ENCODE assay signal across 11 mouse cellular contexts in genomic region chr19:56391307-56392046, GRCm38 (mm10). TPM values are rescaled to one million over a fixed set of nuclear protein-coding genes. Genes with fewer than 3 reads are reported as not detected.
DNase-seq lines count a peak whose midpoint lies in the region; ATAC-seq and TF ChIP-seq lines count a peak whose summit lies in the region.
"Had no signal": no experiment of that assay in that cellular context is flagged by ENCODE, and none has a peak within 500 bp of the region (broad histone marks: within the 10 kb centered on the region; RNA-seq: fewer than 3 reads in every experiment).

No protein-coding gene starts in this region.

- 0 out of 2 replicates have a peak, but pooled peaks have one; percentile 3 for TF ChIP-seq CTCF in liver, embryonic 14.5 days (IDR thresholded peaks at IDR 0.05; ENCODE audit: low read depth)
- no peak for TF ChIP-seq CTCF in layer of hippocampus, adult 2 months (conservative IDR thresholded peaks at IDR 0.05)

- H3K36me3 ChIP-seq in heart, embryonic 11.5 days (ENCODE audit: control insufficient read depth, insufficient read depth, low read length) = no peaks in the 10 kb centered on the region
- H3K36me3 ChIP-seq in liver, embryonic 14.5 days (replicated peaks; ENCODE audit: control insufficient read depth, insufficient read depth, low read depth) = no peaks in the 10 kb centered on the region
- H3K36me3 ChIP-seq: forebrain, embryonic 12.5 days had no signal

- TF ChIP-seq EP300 in liver, embryonic 14.5 days (IDR thresholded peaks at IDR 0.05; ENCODE audit: low read depth) = peak; percentile 87

- no peak for DNase-seq in heart, adult 9 months (ENCODE audit: low spot score in 2 of 2)
- peak; percentile 22 for DNase-seq in R1 (ENCODE audit: low read depth, low spot score)
- DNase-seq in liver, embryonic 14.5 days (ENCODE audit: low read depth in 3 of 3, low spot score in 3 of 3) = peak; percentile 92 to 94 (median 93)
- DNase-seq in spleen, adult 18-20 months = peak; percentile 24 to 28
- DNase-seq in layer of hippocampus, adult 8-10 months (ENCODE audit: low spot score in 2 of 2) = no peak
- no peak for DNase-seq in frontal cortex, postnatal 10 days (ENCODE audit: low spot score in 2 of 2)
- DNase-seq in layer of hippocampus, adult 2 months (ENCODE audit: low spot score in 2 of 2) = no peak
- DNase-seq: kidney, postnatal 25 days; midbrain, embryonic 14.5 days had no signal

- WGBS in heart, embryonic 11.5 days (ENCODE audit: insufficient replicate concordance) = 67% methylated on average over 6 of the region's 6 CpGs
- 11% methylated on average over 6 of the region's 6 CpGs for WGBS in liver, embryonic 14.5 days (ENCODE audit: insufficient replicate concordance)

- ATAC-seq in heart, embryonic 11.5 days (replicated peaks; ENCODE audit: insufficient number of reproducible peaks, low FRiP score, low TSS enrichment) = peak; percentile 84
- ATAC-seq in liver, embryonic 14.5 days (ENCODE audit: insufficient read depth) = peak; percentile 99

- H3K27me3 ChIP-seq in heart, embryonic 11.5 days (ENCODE audit: control insufficient read depth, insufficient read depth, low read length) = no peaks in the 10 kb centered on the region
- H3K27me3 ChIP-seq in liver, embryonic 14.5 days (ENCODE audit: control insufficient read depth, insufficient read depth, low read length) = no peaks in the 10 kb centered on the region

- H3K4me1 ChIP-seq in heart, embryonic 11.5 days (ENCODE audit: control insufficient read depth, insufficient read depth, low read length) = peaks cover 13% of the 10 kb centered on the region
- peaks cover 45 to 65% of the 10 kb centered on the region in 2 experiments for H3K4me1 ChIP-seq in liver, embryonic 14.5 days (replicated peaks; ENCODE audit: control insufficient read depth in 2 of 2, insufficient read depth in 2 of 2, low read length in 1 of 2)

- no peak overlapping the region for H3K4me2 ChIP-seq in heart, embryonic 11.5 days
- H3K4me2 ChIP-seq in liver, embryonic 14.5 days (ENCODE audit: low read depth) = peak overlapping the region; percentile 76
- H3K4me2 ChIP-seq: forebrain, embryonic 12.5 days had no signal

- no peaks in the 10 kb centered on the region for H3K9me3 ChIP-seq in heart, embryonic 11.5 days (replicated peaks; ENCODE audit: control insufficient read depth, low read length)
- no peaks in the 10 kb centered on the region for H3K9me3 ChIP-seq in liver, embryonic 14.5 days (ENCODE audit: control insufficient read depth, low read length)
- H3K9me3 ChIP-seq: forebrain, embryonic 12.5 days had no signal

- no peak overlapping the region for H3K4me3 ChIP-seq in heart, embryonic 11.5 days (ENCODE audit: low read depth, low read length)
- H3K4me3 ChIP-seq in liver, embryonic 14.5 days (ENCODE audit: insufficient read depth in 1 of 2, low read depth in 2 of 2, low read length in 2 of 2) = peak overlapping the region; percentile 9 to 27; a peak in 2 of 4 replicates
- no peak overlapping the region for H3K4me3 ChIP-seq in layer of hippocampus, adult 2 months
- H3K4me3 ChIP-seq: forebrain, embryonic 12.5 days had no signal

- H3K9ac ChIP-seq in heart, embryonic 11.5 days (ENCODE audit: low read depth, low read length) = no peak overlapping the region
- H3K9ac ChIP-seq in liver, embryonic 14.5 days (replicated peaks) = peak overlapping the region; percentile 68
- H3K9ac ChIP-seq: forebrain, embryonic 12.5 days had no signal

- peak overlapping the region; percentile 64; the same call in 1 of the 2 replicates for H3K27ac ChIP-seq in heart, embryonic 11.5 days (ENCODE audit: low read depth, low read length)
- peak overlapping the region; percentile 84 for H3K27ac ChIP-seq in liver, embryonic 14.5 days
- no peak overlapping the region for H3K27ac ChIP-seq in layer of hippocampus, adult 2 months
- H3K27ac ChIP-seq: forebrain, embryonic 12.5 days had no signal

RNA-seq across cellular contexts. Expression of gene Nrap, which starts 1.6 kb away (rescaled TPM):
- polyA plus RNA-seq in heart, embryonic 11.5 days (2014; fragmentation: Nextera tagmentation; extraction: Ambion mirVana) = 9.2 and 12.6 TPM in 2 replicates
- polyA plus RNA-seq in liver, embryonic 14.5 days (2012; rRNA removed) = 0.06 and 0.10 TPM in 2 replicates
- 0.05 and 0.06 TPM in 2 replicates for polyA plus RNA-seq in liver, embryonic 14.5 days (2014; fragmentation: Nextera tagmentation; extraction: Ambion mirVana)
- under 1 TPM; 0.12 to 0.25 (median 0.23) TPM for total RNA-seq in layer of hippocampus, adult 8-10 months (2022)
- total RNA-seq in layer of hippocampus, adult 2 months (2021) = under 1 TPM; 0.15 TPM

RNA-seq across cellular contexts. Expression of gene Casp7, which starts 5.5 kb away (rescaled TPM):
- 27.3 and 35.4 TPM in 2 replicates for polyA plus RNA-seq in heart, embryonic 11.5 days (2014; fragmentation: Nextera tagmentation; extraction: Ambion mirVana)
- polyA plus RNA-seq in liver, embryonic 14.5 days (2012; rRNA removed) = 6.7 and 9.5 TPM in 2 replicates
- polyA plus RNA-seq in liver, embryonic 14.5 days (2014; fragmentation: Nextera tagmentation; extraction: Ambion mirVana) = 11.9 and 13.2 TPM in 2 replicates
- total RNA-seq in layer of hippocampus, adult 8-10 months (2022) = 1 to 10 TPM; 2.0 to 5.0 (median 3.6) TPM
- 1 to 10 TPM; 2.3 to 2.6 TPM for total RNA-seq in layer of hippocampus, adult 2 months (2021)

Comparison
In these comparisons a context has a peak if more than half of its experiments do, and no peak if none do; other contexts are left out.
1. H3K4me3 ChIP-seq: peak in liver, embryonic 14.5 days (2 of 2); none in heart, embryonic 11.5 days (single experiment) and layer of hippocampus, adult 2 months (single experiment).
2. DNase-seq: peak in R1 (single experiment), liver, embryonic 14.5 days (3 of 3) and spleen, adult 18-20 months (2 of 2); none in heart, adult 9 months (0 of 2), layer of hippocampus, adult 8-10 months (0 of 2), frontal cortex, postnatal 10 days (0 of 2) and layer of hippocampus, adult 2 months (0 of 2).